Mouse (Mus musculus): ENCODE measurements at regions not wholly inside any gene's neighbourhood (a gene's known extent, or its start where the extent isn't known, plus 50 kb on each side); places are given as distances from the start of the nearest gene placed in this dataset.

- TF ChIP-seq CTCF (IDR thresholded peaks at IDR 0.05; ENCODE audit: low read depth) (no peak), EP300 (IDR thresholded peaks at IDR 0.05; ENCODE audit: low read depth) (no peak)
Observed at GRCm38 (mm10) chr3:142933684-142934259, 52.0 kb upstream of the Pkn2 start.
